Mouse (Mus musculus): ENCODE data around the gene Atrx. TPM values are rescaled to one million over a fixed set of nuclear protein-coding genes. Genes with fewer than 3 reads are reported as not detected.

Gene Atrx
- 27.0 TPM for polyA plus RNA-seq (2014; fragmentation: Illumina TruSeq; extraction: RNeasy Lipid Tissue Mini Kit (QIAGEN cat#74804); ENCODE audit: low read depth, low replicate concordance)

DNA sequence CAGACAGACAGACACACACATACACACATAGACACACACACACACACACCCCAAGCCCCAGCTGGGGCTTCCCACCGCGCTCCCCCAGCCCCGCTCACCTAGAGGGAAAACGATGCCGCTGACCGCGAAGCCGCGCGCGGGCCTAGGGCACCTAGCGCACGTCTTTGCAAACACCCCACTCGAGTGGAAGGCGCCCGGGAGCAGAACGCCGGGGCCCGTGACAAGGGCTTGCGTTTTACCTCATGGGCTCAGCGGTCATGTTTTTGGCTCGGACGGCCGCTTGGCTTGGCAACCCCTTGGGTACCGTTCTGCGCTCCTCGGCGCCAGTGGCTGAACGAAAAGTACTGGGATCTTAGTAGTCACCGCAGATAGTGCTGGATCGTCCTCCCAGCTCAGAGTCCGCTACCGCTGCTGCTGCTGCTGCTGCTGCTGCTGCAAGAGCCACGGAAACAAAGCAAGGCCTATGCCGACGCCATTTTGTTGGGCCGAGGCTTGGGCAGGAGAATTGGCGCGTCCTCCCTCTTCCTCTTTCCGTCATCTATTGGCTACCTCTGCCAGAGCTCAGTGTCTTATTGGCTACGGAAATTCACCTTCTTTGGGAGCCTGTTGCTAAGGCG, at the start of gene Atrx:
Atrx (minus strand) TSS at position 543 of the 617 bp plus-strand sequence.

DNA sequence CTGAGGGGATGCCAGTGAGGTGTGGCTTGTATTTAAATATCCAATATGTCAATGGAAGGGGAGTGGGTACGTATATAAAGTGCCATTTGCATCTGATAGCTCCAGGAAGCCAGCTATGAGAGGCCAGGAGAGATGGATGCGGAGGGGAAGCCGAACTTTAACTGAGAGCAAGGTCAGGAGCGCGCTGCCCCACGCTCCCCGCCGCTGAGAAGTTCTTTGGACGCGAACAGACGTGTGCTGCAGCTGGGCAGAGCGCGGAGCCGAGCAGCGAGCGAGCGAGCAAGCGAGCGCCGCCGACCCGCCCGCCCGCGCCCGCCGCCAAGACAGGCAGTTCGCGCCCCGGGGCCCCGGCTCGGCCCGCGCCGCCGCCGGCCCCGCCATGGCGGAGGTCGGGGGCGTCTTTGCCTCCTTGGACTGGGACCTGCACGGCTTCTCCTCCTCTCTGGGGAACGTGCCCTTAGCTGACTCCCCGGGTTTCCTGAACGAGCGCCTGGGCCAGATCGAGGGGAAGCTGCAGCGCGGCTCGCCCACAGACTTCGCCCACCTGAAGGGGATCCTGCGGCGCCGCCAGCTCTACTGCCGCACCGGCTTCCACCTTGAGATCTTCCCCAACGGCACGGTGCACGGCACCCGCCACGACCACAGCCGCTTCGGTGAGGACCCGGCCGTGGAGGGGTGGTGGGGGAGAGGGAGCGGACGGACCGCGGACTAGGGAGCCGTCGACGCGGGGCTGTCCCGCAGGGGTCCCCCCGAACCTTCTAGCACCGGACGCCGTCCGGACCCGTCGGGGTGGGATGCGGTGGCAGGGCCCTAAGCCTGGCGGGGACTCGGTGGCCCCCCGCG, 164.8 kb downstream of the Atrx start, which contains the start of gene Fgf16:
Fgf16 (plus strand) TSS at position 118 of the 843 bp plus-strand sequence.

Other genes with a start within 250 kb of the Atrx start
- not detected for gene Fgf16, start 165.1 kb downstream of the Atrx start, polyA plus RNA-seq (2014; fragmentation: Illumina TruSeq; extraction: RNeasy Lipid Tissue Mini Kit (QIAGEN cat#74804); ENCODE audit: low read depth, low replicate concordance)
- gene Magt1, start 82.5 kb upstream of the Atrx start, polyA plus RNA-seq (2014; fragmentation: Illumina TruSeq; extraction: RNeasy Lipid Tissue Mini Kit (QIAGEN cat#74804); ENCODE audit: low read depth, low replicate concordance) = 13.1 TPM
- gene Cox7b, start 86.3 kb upstream of the Atrx start, polyA plus RNA-seq (2014; fragmentation: Illumina TruSeq; extraction: RNeasy Lipid Tissue Mini Kit (QIAGEN cat#74804); ENCODE audit: low read depth, low replicate concordance) = 36.7 TPM
- gene Atp7a, start 97.9 kb upstream of the Atrx start, polyA plus RNA-seq (2014; fragmentation: Illumina TruSeq; extraction: RNeasy Lipid Tissue Mini Kit (QIAGEN cat#74804); ENCODE audit: low read depth, low replicate concordance) = 15.9 TPM
- 0.52 TPM for gene Tlr13, start 213.8 kb upstream of the Atrx start, polyA plus RNA-seq (2014; fragmentation: Illumina TruSeq; extraction: RNeasy Lipid Tissue Mini Kit (QIAGEN cat#74804); ENCODE audit: low read depth, low replicate concordance)

Measured in testis, adult 10 weeks (tissue).